Mouse (Mus musculus): ENCODE results near the gene Stk35. TPM values are rescaled to one million over a fixed set of nuclear protein-coding genes. Genes with fewer than 3 reads are reported as not detected.

Stk35 gene
- polyA plus RNA-seq, 1 experiment = 18.8 TPM

DNA sequence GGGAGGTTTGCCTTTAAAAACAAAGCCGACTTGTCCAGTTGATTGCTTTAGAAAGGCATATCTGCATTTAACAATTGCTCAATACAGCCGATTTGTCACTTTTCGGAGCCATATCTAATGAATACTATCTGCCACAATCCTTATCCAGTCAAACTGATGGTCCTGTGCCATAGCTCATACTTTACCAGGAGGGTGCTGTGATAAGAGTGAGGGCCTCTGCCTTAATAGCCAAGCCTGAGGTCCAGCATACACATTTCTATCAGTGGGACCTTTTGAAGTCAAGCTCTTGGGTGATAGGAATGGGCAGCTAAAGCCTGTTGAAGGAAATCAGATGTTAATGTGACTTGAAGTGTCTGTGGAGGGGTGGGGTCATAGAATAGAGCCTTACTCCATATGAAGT is 13.7 kb downstream of the Stk35 start:
- peaks cover 22% of the 10 kb centered on the region for H3K4me1 ChIP-seq (ENCODE audit: control insufficient read depth, insufficient read depth, low read length)
- TF ChIP-seq POLR2A (IDR thresholded peaks at IDR 0.05; ENCODE audit: borderline replicate concordance, low read depth, low read length) (no peak), CTCF (IDR thresholded peaks at IDR 0.05; ENCODE audit: low read depth, low read length) (no peak)
- H3K4me3 ChIP-seq (ENCODE audit: insufficient read depth, low read length) = no peak overlapping the region
- H3K27ac ChIP-seq (ENCODE audit: insufficient read depth, low read depth, low read length) = no peak overlapping the region

DNA sequence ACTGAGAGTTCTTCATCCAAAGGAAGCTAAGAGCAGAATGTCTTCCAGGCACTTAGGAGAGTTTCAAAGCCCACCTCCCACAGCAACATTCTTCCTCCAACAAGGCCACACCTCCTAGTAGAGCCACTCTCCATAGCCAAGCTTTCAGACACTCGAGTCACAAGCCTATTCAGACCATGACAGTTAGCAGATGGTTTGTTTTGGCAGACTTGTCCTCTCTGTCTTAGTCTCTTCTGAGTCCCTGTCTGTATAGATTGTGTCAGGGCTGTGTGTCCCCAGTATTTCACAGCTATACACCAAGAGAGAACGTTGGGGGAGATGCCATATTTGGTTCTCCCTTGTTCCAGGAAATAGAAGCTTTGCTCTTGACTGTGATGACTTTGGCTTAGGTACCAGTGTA is 14.8 kb downstream of the Stk35 start:
- peaks cover 31% of the 10 kb centered on the region for H3K4me1 ChIP-seq (ENCODE audit: control insufficient read depth, insufficient read depth, low read length)
- no peak overlapping the region for H3K4me3 ChIP-seq (ENCODE audit: insufficient read depth, low read length)
- H3K27ac ChIP-seq (ENCODE audit: insufficient read depth, low read depth, low read length) = no peak overlapping the region
- TF ChIP-seq POLR2A (IDR thresholded peaks at IDR 0.05; ENCODE audit: borderline replicate concordance, low read depth, low read length) (no peak), CTCF (IDR thresholded peaks at IDR 0.05; ENCODE audit: low read depth, low read length) (no peak)

DNA sequence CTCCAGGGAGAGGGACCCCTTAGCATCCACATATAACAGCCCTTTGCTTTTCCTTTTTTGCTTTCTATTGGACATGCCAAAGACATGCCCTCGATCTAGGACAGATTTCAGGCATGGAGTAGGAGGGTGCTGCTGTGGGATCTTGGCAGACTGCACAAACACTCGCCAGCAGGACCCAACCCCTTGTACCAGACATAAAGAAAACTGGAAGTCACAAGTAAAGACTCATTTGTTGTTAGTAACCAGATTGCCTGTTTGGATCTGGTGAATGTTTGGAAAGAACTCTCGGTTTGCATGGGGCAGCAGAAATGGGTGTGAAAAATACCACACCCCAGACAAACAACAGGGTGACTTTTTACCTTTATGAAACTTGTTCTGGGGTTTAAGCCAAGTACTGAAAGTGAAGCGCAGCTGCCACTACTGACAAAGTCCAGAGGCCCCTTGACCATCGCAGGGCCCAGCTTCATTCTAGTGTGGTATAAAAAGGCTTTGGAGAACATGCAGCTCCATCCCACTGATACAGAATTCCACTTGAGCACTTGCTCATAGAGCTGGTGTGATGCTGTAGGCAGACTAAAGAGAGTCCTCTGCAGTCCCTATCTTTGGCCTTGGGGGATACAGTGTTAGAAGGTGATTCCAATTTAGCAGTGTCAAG is 17.4 kb downstream of the Stk35 start:
- no peak overlapping the region for H3K27ac ChIP-seq (ENCODE audit: insufficient read depth, low read depth, low read length)
- H3K4me3 ChIP-seq (ENCODE audit: insufficient read depth, low read length) = no peak overlapping the region
- H3K4me1 ChIP-seq (ENCODE audit: control insufficient read depth, insufficient read depth, low read length) = peaks cover 37% of the 10 kb centered on the region
- TF ChIP-seq CTCF (IDR thresholded peaks at IDR 0.05; ENCODE audit: low read depth, low read length) (no peak), POLR2A (IDR thresholded peaks at IDR 0.05; ENCODE audit: borderline replicate concordance, low read depth, low read length) (no peak)

DNA sequence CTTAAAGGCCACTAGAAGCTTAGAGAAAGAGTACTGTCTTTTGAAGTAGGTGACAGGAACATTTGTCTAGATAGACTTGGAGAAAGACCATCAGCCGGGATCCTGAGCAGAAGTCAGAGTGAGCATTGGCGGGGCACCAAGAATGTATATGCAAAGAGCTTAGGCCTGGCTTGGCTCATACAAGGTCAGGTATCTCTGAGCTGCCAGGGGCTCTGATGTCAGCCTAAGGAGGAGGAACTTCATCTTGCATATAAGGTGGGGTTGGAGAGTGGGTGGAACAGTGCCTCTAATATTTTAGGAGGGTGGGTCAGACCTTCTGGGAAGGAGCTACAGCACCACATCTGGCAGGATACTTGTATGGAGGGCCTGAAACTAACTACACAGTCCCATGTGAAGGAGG is 18.6 kb downstream of the Stk35 start:
- peaks cover 37% of the 10 kb centered on the region for H3K4me1 ChIP-seq (ENCODE audit: control insufficient read depth, insufficient read depth, low read length)
- no peak overlapping the region for H3K4me3 ChIP-seq (ENCODE audit: insufficient read depth, low read length)
- no peak overlapping the region for H3K27ac ChIP-seq (ENCODE audit: insufficient read depth, low read depth, low read length)
- TF ChIP-seq POLR2A (IDR thresholded peaks at IDR 0.05; ENCODE audit: borderline replicate concordance, low read depth, low read length) (no peak), CTCF (IDR thresholded peaks at IDR 0.05; ENCODE audit: low read depth, low read length) (no peak)

DNA sequence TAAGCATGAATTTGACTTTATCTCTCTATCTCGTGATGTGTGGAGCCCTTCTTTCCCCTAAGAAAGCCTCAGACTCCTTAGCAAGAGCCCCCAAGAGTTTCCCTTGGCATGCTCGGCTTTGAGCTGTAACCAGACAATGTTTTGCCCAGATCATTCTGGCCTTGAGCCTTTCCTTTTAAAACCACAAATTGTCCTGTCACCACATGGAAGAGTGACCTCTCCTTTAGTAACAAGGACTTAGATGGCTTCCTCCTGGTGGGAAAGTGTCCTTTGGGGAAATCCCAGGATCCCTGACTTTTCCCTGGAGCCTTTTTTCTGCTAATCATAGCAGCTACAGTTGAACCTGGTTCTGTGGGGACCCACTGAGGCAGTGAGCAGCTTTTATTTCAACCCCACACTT is 19.2 kb downstream of the Stk35 start:
- no peak for TF ChIP-seq CTCF (IDR thresholded peaks at IDR 0.05; ENCODE audit: low read depth, low read length)
- Histone ChIP-seq H3K4me1 (ENCODE audit: control insufficient read depth, insufficient read depth, low read length) (peaks cover 36% of the 10 kb centered on the region), H3K4me3 (ENCODE audit: insufficient read depth, low read length) (no peak overlapping the region), H3K27ac (ENCODE audit: insufficient read depth, low read depth, low read length) (no peak overlapping the region)

DNA sequence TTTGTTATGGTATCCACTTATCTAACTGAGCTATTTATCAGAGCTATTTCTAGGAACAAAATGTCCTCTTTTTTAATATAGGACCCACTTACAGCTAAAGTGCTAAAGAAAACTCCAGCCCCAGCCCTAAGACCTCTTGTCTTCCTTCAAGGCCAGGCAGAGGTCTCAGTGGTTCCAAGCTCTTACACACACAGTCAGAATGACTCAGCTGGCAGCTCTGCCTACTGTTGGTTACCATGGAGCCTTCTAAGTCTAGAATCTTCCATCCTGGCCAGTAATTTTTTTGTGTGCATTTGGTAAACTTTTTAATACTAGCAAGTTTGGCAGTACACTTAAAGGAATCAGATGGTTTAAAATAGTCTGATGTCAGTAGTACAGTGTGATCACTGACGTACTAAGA is 19.6 kb downstream of the Stk35 start:
- Histone ChIP-seq H3K4me3 (ENCODE audit: insufficient read depth, low read length) (no peak overlapping the region), H3K27ac (ENCODE audit: insufficient read depth, low read depth, low read length) (no peak overlapping the region)

DNA sequence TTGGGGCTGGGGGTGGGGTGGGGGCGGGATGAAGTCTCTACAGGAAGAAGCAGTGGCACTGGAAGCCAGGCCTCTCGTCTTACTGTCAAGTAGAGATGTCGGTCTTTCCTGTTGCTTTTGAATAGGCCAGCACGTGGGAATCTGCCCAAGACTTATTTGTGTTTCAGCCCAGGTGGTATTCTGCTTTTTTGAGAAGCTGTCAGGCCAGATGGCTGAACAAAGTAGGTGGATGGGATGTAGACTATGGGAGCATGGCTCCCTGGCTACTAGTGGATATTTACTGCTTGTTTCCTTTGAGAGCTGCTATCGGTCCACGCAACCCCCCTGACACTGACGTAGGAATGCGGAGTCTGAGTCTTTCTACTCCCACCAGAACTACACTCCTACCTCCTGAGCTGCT is 20.7 kb downstream of the Stk35 start:
- peaks cover 30% of the 10 kb centered on the region for H3K4me1 ChIP-seq (ENCODE audit: control insufficient read depth, insufficient read depth, low read length)
- TF ChIP-seq POLR2A (IDR thresholded peaks at IDR 0.05; ENCODE audit: borderline replicate concordance, low read depth, low read length) (no peak), CTCF (IDR thresholded peaks at IDR 0.05; ENCODE audit: low read depth, low read length) (no peak)
- H3K4me3 ChIP-seq (ENCODE audit: insufficient read depth, low read length) = no peak overlapping the region
- no peak overlapping the region for H3K27ac ChIP-seq (ENCODE audit: insufficient read depth, low read depth, low read length)

More for the DNA sequence above, 19.6 kb downstream of the Stk35 start:
- H3K4me1 ChIP-seq (ENCODE audit: control insufficient read depth, insufficient read depth, low read length) = peaks cover 32% of the 10 kb centered on the region
- TF ChIP-seq POLR2A (IDR thresholded peaks at IDR 0.05; ENCODE audit: borderline replicate concordance, low read depth, low read length) = no peak
- TF ChIP-seq CTCF (IDR thresholded peaks at IDR 0.05; ENCODE audit: low read depth, low read length) = no peak

DNA sequence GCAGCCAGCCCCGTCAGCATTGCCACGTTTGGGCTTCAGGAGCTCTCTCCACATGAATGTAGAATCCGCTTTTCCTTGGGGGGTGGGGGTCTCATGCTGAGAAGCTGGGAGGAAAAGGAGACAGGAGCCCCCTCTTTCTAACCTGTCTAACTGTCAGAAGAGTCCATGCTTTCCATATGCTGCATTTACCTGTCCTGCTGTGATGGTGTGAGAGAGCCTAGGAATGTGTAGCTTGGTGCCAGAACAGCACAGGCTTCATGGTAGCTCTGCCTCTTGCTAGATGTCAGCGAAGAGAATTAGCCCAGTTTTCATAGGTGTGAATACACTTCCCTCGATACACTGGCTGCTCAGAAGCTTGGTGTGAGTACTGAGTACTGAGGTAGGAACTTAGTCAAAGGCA is 21.3 kb downstream of the Stk35 start:
- TF ChIP-seq POLR2A (IDR thresholded peaks at IDR 0.05; ENCODE audit: borderline replicate concordance, low read depth, low read length) = no peak
- no peak for TF ChIP-seq CTCF (IDR thresholded peaks at IDR 0.05; ENCODE audit: low read depth, low read length)
- no peak overlapping the region for H3K27ac ChIP-seq (ENCODE audit: insufficient read depth, low read depth, low read length)
- peaks cover 30% of the 10 kb centered on the region for H3K4me1 ChIP-seq (ENCODE audit: control insufficient read depth, insufficient read depth, low read length)
- H3K4me3 ChIP-seq (ENCODE audit: insufficient read depth, low read length) = no peak overlapping the region

DNA sequence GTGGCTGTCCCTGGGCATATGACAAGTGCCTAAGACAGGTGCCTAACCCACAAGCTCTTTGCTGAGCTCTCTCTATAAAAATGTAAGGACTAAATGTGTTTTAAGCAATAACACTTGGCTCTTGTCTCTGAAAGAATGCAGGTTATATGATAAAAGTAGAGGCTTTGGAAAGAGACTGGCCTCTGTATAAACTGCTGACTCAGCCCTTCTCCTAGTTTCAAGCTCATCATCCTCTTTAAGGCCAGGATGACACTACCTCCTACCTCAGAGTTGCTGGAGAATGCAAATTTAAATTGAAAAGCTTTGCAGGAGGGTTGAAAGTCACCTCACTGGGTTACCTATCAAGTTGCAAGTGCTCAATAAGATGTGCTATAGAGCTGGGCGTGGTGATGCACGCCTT is 23.0 kb downstream of the Stk35 start:
- no peak overlapping the region for H3K4me3 ChIP-seq (ENCODE audit: insufficient read depth, low read length)
- no peak for TF ChIP-seq CTCF (IDR thresholded peaks at IDR 0.05; ENCODE audit: low read depth, low read length)
- no peak for TF ChIP-seq POLR2A (IDR thresholded peaks at IDR 0.05; ENCODE audit: borderline replicate concordance, low read depth, low read length)
- H3K4me1 ChIP-seq (ENCODE audit: control insufficient read depth, insufficient read depth, low read length) = peaks cover 21% of the 10 kb centered on the region
- no peak overlapping the region for H3K27ac ChIP-seq (ENCODE audit: insufficient read depth, low read depth, low read length)

DNA sequence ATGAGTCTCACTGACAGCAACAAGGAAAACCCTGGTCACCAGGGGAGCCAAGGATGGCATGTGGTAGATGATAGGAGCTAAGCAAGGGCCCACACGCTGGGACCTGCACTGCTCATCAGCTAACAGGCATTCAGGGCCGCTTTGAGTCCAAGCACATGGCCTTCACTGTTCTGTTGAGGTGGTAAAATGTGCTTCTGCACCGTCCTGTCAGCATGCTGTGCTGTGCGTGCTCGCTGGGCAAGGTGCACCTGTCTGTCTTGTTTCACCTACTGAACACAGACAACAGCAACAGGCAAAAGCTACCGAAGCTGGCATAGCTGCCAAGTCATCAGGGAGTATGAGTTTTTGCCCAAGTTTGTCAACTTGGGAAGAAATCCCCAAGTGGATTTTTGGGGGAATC is 23.9 kb downstream of the Stk35 start:
- TF ChIP-seq CTCF (IDR thresholded peaks at IDR 0.05; ENCODE audit: low read depth, low read length) (no peak), POLR2A (IDR thresholded peaks at IDR 0.05; ENCODE audit: borderline replicate concordance, low read depth, low read length) (no peak)
- Histone ChIP-seq H3K4me1 (ENCODE audit: control insufficient read depth, insufficient read depth, low read length) (peaks cover 13% of the 10 kb centered on the region), H3K4me3 (ENCODE audit: insufficient read depth, low read length) (no peak overlapping the region), H3K27ac (ENCODE audit: insufficient read depth, low read depth, low read length) (no peak overlapping the region)

DNA sequence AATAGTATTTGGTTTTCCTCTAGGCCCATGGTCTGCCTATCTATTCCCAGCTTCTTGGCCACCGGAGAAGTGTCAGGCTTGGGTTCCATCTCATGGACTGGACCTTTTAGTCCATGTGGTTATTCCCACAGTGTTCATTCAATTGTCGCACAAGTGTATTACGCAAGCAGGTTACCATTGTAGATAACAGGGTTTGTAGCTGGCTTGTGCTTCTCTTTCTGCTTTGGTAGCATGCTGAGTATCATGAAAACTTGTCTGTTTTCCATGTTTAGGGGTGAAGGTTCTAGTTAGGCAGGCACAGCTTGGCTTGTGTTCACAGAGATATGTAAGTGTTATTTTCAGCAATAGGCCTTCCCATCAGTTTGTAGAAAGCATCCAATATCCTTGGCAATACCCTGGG is 25.8 kb downstream of the Stk35 start:
- Histone ChIP-seq H3K27ac (ENCODE audit: insufficient read depth, low read depth, low read length) (no peak overlapping the region), H3K4me1 (ENCODE audit: control insufficient read depth, insufficient read depth, low read length) (no peaks in the 10 kb centered on the region), H3K4me3 (ENCODE audit: insufficient read depth, low read length) (no peak overlapping the region)
- TF ChIP-seq CTCF (IDR thresholded peaks at IDR 0.05; ENCODE audit: low read depth, low read length) = no peak
- no peak for TF ChIP-seq POLR2A (IDR thresholded peaks at IDR 0.05; ENCODE audit: borderline replicate concordance, low read depth, low read length)
